Mouse (Mus musculus): ENCODE measurements around the gene Bcl7b.

GRCm38 (mm10) chr5:135181776-135182175 lies 13.7 kb downstream of the Bcl7b start:
- TF ChIP-seq POLR2A (IDR thresholded peaks at IDR 0.05; ENCODE audit: insufficient read depth, low read depth, low read length): no peak
- no peak for TF ChIP-seq CTCF (IDR thresholded peaks at IDR 0.05; ENCODE audit: insufficient read depth, low read depth, low read length)

All from olfactory bulb, adult 2 months (tissue).